Mouse (Mus musculus) lung, postnatal 4 days (tissue): ENCODE results near the gene Wdr41.
A peak's percentile ranks its signal among the peaks of the same experiment; 100 is the strongest.

Experiments
- DNase-seq, 2 experiments: peaks; one replicate each; pipeline ENCODE4 v3.0.0; 2021

The Wdr41 gene

DNA sequence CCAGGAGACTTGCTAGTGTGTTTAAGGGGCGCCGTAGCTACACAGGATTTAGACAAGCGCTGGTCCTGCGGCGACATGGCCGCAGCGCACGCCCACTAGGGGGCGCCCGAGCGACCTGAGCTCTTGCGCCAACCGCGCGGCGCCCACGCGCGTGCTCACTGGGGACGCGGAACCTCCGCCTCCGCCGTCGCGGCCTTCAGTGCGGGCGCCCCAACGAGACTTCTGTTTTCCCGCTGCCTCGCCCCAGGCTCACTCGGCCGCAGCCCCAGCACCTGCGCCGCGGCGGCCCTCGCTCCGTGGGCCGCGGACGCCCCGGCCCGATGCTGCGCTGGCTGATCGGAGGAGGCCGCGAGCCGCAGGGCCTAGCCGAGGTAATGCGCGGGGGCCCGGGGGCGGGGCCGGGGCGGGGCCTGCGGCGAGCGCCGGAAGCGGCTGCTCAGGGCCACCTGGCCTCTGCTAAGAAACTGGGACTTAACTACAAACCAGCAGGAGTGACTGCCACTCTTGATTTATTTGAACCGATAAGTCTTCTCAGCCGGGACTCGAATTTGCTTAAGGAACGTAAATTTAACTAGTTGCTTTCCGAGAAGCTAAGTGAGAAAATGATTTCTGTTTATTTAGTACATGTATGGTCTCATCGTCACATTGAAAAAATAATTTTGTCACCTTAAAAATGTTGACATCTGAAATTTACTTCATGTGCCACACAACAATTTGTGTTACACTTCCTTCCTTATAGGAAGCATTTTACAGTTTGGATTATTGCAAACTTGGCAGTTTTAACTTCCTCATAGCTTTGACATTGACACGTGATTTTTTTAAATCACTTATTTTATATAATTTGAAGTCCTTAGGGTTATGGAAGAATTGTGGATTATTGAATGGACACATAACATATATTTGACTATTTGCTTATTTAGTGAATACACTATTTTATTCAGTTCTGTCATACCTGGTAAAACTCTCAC lies at the start of gene Wdr41:
Gene Wdr41, plus strand, starts transcription at position 126 of the 968 bp plus-strand sequence.
- peak; percentile 93 to 95 for DNase-seq

DNA sequence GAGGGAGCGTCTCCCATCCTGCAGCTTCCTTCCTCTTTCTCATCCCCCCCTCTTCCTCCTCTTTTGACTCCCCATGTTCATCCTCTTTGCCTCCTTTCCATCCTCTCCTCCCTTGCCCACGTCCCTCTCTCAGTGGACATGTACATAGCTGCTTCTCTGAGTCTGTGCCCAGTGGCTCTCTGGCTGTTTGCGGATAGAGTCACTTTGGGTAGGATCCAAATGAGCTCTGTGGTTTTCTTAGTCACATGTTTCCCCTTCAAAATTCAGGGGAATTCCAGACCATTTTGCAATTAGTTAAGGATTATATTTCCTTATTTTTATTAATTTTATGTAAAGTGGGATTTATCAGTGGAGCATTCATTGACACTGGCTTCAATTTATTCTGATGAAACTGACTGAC lies 48.1 kb upstream of the Wdr41 start:
- no peak for DNase-seq

- DNase-seq: no peak
Observed at GRCm38 (mm10) chr13:94938418-94938817, 37.7 kb upstream of the Wdr41 start.

DNA sequence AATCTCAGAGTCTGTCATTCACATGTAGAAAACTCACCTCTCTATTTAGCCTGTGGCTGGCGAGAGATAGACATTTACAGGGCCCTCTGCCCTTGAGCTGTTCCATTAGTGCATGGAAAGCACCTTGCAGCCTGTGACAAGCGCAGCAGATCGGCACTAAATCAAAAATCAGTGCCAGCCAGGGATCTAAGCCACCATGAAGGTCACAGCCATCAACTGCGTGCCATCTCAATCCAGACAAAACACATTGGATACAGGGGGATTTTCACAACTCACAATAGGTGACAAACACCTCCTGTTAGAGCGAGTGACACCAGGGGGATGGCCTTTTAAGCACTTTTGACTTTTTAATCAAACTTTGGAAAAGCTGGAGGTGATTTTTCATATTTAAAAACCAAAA lies 36.0 kb upstream of the Wdr41 start:
- DNase-seq: no peak

DNA sequence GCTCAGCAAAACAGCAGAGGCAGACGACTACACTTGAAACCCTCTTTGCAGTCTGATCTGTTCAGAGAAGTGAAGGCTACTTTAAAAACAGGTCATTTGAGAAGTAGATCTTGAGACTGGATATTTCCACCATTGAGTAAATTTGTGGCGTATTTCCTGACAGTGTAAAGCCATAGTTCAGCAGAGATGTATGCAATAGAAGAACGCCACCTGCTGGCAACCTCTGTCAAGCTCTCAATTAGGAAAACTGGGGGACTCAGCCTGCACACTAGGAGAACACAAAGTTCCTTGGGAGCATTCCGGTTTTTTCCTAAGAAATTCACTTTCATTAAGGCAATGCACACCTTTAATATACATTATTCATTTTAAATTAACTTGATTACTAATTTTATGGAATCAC lies 34.9 kb upstream of the Wdr41 start:
- DNase-seq: peak in 1 of 2 experiments; percentile 73

GRCm38 (mm10) chr13:94955941-94956340 lies 20.2 kb upstream of the Wdr41 start:
- no peak for DNase-seq

- no peak for DNase-seq
Observed at GRCm38 (mm10) chr13:94957965-94958364, 18.2 kb upstream of the Wdr41 start.

GRCm38 (mm10) chr13:94969992-94970553 lies 6.1 kb upstream of the Wdr41 start:
- DNase-seq: peak; percentile 10 to 29

- DNase-seq: no peak
Observed at GRCm38 (mm10) chr13:94975828-94976218, 321 bp upstream of the Wdr41 start.

DNA sequence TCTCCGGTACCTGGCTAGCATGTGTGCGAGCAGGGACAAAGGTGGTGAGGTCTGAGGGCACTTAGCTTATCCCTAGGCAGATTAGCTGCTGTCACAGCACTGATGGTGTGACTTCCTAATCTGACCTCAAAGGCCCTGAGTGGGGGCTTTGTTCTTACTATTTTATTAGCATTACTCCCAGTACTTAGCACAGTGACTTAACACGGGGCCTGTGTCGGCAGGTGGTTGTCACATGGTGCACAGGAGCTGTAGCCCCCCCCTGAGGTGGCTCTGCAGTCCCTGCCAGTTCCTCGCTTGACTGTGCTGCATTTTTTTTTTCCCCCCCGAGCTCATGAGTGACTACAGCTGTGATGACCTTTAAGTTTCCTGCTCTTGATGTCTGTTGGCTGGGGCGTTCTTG lies 2.9 kb downstream of the Wdr41 start:
- no peak for DNase-seq

- DNase-seq: peak in 1 of 2 experiments; percentile 23
Observed at GRCm38 (mm10) chr13:94990516-94990915, 14.4 kb downstream of the Wdr41 start.

- no peak for DNase-seq
Observed at GRCm38 (mm10) chr13:95007281-95007680, 31.1 kb downstream of the Wdr41 start.

DNA sequence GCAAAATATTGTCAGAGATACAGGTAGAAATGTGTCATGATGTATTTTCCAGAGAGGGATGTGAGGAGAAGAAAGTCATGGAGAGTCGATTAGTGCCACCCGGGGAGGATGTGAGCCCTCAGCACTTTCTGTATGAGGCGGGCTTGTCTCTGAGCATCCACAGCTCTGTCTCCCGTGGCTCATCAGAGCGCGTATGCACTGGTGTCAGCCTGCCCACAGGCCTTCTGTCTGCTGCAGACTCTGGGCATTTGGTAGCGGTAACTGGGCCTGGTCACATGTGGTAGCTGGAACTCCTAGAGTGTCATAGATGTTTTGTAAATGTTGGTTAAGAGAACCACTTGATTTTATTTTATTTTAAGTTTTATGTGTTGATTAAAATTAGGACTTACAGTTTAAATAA lies 33.1 kb downstream of the Wdr41 start:
- no peak for DNase-seq

- DNase-seq: no peak
Observed at GRCm38 (mm10) chr13:95011546-95012257, 35.6 kb downstream of the Wdr41 start.

GRCm38 (mm10) chr13:95017278-95017677 lies 41.1 kb downstream of the Wdr41 start:
- DNase-seq: no peak

- DNase-seq: peak; percentile 65 to 68
Observed at GRCm38 (mm10) chr13:95017916-95018315, 41.8 kb downstream of the Wdr41 start.

DNA sequence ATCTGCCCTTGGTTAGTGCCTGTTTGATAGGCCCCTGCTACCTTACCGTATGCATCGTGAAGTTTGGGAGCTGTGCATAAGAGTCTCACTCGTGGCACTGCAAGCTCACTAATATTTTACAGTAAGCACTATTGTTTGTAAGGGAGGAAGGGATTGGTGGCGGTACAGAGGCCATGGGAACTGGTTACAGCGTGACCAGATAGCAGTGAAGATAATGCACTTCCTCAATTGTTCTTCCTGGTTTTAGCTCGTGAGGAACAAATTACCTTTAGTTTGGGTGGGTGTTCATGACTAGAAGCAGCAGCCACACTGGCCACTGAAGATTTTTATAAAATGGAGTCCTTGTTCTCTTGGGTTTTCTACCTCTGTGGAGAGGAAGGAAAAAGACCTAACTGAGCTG lies 43.2 kb downstream of the Wdr41 start:
- no peak for DNase-seq

- no peak for DNase-seq
Observed at GRCm38 (mm10) chr13:95020216-95020615, 44.1 kb downstream of the Wdr41 start.

GRCm38 (mm10) chr13:95030828-95031227 lies 54.7 kb downstream of the Wdr41 start:
- DNase-seq: no peak

DNA sequence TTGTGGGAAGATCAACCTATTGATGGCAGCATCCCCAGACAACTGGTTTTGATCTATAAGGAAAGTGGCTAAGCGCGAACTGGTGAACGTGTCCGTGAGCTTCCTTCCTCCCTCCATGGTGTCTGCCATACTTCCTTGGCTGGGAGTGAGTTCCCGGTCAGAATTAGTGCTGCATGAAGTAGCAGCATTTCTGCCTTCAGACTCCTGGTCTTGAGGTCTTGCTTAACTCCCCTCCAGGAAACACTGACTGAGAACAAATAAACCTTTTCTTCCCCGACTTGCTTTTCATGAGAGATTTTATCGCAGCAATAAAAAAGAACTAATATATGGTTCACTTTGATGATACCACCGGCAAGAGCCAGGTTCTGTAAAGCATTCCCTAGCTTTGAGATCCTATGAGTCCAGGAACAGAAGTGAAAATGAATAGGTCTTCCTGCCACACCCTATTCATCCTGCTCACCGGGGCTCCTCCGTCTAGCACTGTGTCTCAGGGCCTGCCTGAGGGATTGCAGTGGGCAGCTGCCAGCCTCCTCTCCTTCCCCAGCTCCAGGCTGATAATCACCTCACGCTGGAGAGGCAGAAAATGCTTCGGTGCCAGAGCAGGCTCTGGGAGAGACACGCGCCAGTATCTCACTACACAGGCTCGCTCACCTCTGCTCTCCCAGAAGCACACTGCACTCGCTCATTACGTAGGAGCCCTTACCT lies 56.1 kb downstream of the Wdr41 start:
- DNase-seq: no peak

- no peak for DNase-seq
Observed at GRCm38 (mm10) chr13:95032973-95033372, 56.8 kb downstream of the Wdr41 start.

GRCm38 (mm10) chr13:95034094-95034493 lies 58.0 kb downstream of the Wdr41 start:
- no peak for DNase-seq

- DNase-seq: no peak
Observed at GRCm38 (mm10) chr13:95034715-95035114, 58.6 kb downstream of the Wdr41 start.
